Mouse (Mus musculus) heart, embryonic 12.5 days (tissue): ENCODE data around the gene Cfap54. TPM values are rescaled to one million over a fixed set of nuclear protein-coding genes. Genes with fewer than 3 reads are reported as not detected.

Source experiments
- ATAC-seq: fragments of 200-750 bp; cut with Nextera tagmentation; 2 replicates; pipeline ENCODE4 v1.8.0; 2017; ENCODE audit warnings: moderate TSS enrichment, moderate library complexity; ENCODE audit not compliant: insufficient number of reproducible peaks, low FRiP score
- H3K27ac ChIP-seq: fragments of 300-500 bp; sonication (generic); 2 replicates; pipeline ENCODE4 v1.5.1; 2016; ENCODE audit warnings: mild to moderate bottlenecking, moderate library complexity; ENCODE audit not compliant: poor library complexity, severe bottlenecking
- H3K27me3 ChIP-seq: fragments of 300-500 bp; sonication (generic); replicated peaks from 2 replicates; pipeline ENCODE4 v1.6.1; 2016; ENCODE audit warnings: mild to moderate bottlenecking, moderate library complexity
- H3K36me3 ChIP-seq: fragments of 300-500 bp; sonication (generic); 2 replicates; pipeline ENCODE4 v1.6.1; 2016; ENCODE audit warnings: mild to moderate bottlenecking, moderate library complexity
- H3K4me1 ChIP-seq: fragments of 300-500 bp; sonication (generic); replicated peaks from 2 replicates; pipeline ENCODE4 v1.6.1; 2016; ENCODE audit warnings: mild to moderate bottlenecking
- H3K4me2 ChIP-seq: fragments of 300-500 bp; sonication (generic); 2 replicates; pipeline ENCODE4 v1.6.1; 2016; ENCODE audit warnings: mild to moderate bottlenecking, moderate library complexity
- H3K4me3 ChIP-seq: fragments of 300-500 bp; sonication (generic); 2 replicates; pipeline ENCODE4 v1.5.1; 2016; ENCODE audit warnings: mild to moderate bottlenecking
- H3K9ac ChIP-seq: fragments of 300-500 bp; sonication (generic); 2 replicates; pipeline ENCODE4 v1.6.1; 2016; ENCODE audit warnings: mild to moderate bottlenecking, moderate library complexity
- H3K9me3 ChIP-seq: fragments of 300-500 bp; sonication (generic); replicated peaks from 2 replicates; pipeline ENCODE4 v1.6.1; 2016; ENCODE audit warnings: mild to moderate bottlenecking, moderate library complexity
- WGBS: fragments of 180-500 bp; shearing (Covaris S2); methylation state at CpG from one replicate; pipeline ENCODE4 v1.1.7; 2016; 5-methylcytosine and 5-hydroxymethylcytosine counted together
- polyA plus RNA-seq: library from polyadenylated mRNA; unstranded; fragments of >200 nt; fragmentation: Nextera tagmentation; extraction: Ambion mirVana; gene quantifications from 2 replicates; pipeline ENCODE4 v1.2.1, GENCODE M21; 2016

Gene Cfap54
- polyA plus RNA-seq, 1 experiment from 2014 or later: 0.55 TPM

DNA sequence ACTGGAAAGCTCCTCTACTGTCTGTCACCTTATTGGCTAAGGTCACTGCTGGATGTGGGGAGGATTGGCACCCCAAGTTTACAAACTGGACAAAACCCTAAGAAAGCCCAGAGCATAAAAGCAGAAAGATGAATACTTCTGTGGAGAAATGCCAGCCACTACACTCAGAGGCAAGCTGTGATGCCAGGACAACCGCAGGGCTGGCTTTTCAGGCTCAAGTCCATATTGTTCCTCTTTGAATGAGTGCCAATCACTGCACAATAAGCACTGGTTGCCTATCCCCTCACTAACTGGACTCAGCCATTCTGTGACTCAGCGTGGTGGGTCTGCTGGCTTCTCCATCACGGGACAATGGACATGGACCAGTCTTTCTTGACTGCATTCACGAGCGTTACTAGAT is 243.8 kb downstream of the Cfap54 start:
- H3K27me3 ChIP-seq: no peaks in the 10 kb centered on the region
- no peaks in the 10 kb centered on the region for H3K9me3 ChIP-seq
- no peak overlapping the region for H3K4me2 ChIP-seq
- no peak overlapping the region for H3K27ac ChIP-seq
- no peaks in the 10 kb centered on the region for H3K4me1 ChIP-seq
- H3K4me3 ChIP-seq: no peak overlapping the region
- no peak for ATAC-seq
- no peak overlapping the region for H3K9ac ChIP-seq
- 85% methylated on average over 5 of the region's 5 CpGs for WGBS
- no peaks in the 10 kb centered on the region for H3K36me3 ChIP-seq

DNA sequence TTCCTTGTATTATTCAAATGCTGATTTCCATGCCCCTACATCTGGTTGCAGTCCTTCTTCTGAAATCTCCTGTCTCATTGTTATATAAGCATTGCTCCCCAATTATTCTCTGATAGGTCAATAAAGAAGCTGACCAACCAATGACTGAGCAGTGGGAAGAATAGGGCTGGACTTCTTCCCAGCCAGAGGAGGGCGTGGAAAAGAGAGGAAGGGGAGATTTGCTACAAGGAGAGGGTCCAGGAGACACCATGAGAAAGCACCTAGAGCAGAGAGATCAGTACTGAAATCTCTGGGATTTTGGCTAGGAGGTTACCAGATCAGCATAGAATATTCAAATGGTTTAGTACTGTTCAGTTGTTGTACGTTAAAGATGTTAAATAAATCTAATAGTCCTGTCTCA is 244.4 kb downstream of the Cfap54 start:
- no peak for ATAC-seq
- H3K27ac ChIP-seq: no peak overlapping the region

DNA sequence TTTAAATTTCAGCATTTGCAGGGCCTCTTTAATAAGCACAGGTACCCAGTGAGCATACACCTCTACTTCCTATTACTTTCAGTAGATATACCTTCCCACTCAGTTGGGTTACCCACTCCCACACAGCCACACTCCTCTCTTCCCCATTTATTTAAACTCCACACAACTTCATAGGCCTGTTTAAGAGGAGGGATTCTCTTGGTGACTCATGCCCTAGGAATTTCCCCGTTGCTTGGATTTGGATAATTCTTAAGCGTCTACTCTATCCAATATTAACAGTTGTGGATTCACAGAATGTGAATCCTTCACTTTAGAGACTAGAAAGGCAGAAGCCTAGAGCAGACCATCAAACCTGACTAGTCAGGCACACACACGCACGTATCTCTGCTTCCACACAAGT is 259.9 kb downstream of the Cfap54 start:
- H3K4me3 ChIP-seq: no peak overlapping the region
- no peak for ATAC-seq
- no peak overlapping the region for H3K9ac ChIP-seq
- H3K4me1 ChIP-seq: no peaks in the 10 kb centered on the region
- no peak overlapping the region for H3K4me2 ChIP-seq
- H3K9me3 ChIP-seq: no peaks in the 10 kb centered on the region
- H3K27ac ChIP-seq: no peak overlapping the region
- H3K36me3 ChIP-seq: no peaks in the 10 kb centered on the region
- H3K27me3 ChIP-seq: no peaks in the 10 kb centered on the region
- 71% methylated on average over 4 of the region's 4 CpGs for WGBS

More for the DNA sequence above, 244.4 kb downstream of the Cfap54 start:
- Histone ChIP-seq H3K4me1 (no peaks in the 10 kb centered on the region), H3K36me3 (no peaks in the 10 kb centered on the region), H3K4me2 (no peak overlapping the region), H3K9ac (no peak overlapping the region), H3K9me3 (no peaks in the 10 kb centered on the region), H3K4me3 (no peak overlapping the region), H3K27me3 (no peaks in the 10 kb centered on the region)
- WGBS: 50% methylated on average over 2 of the region's 2 CpGs

- 32% methylated on average over 5 of the region's 5 CpGs for WGBS
- ATAC-seq: no peak
- Histone ChIP-seq H3K27ac (no peak overlapping the region), H3K9me3 (no peaks in the 10 kb centered on the region), H3K9ac (no peak overlapping the region), H3K27me3 (no peaks in the 10 kb centered on the region), H3K4me3 (no peak overlapping the region), H3K4me1 (no peaks in the 10 kb centered on the region), H3K36me3 (no peaks in the 10 kb centered on the region), H3K4me2 (no peak overlapping the region)
Measured at GRCm38 (mm10) chr10:92818190-92818589, 263.2 kb downstream of the Cfap54 start.

- H3K27ac ChIP-seq: no peak overlapping the region
- no peaks in the 10 kb centered on the region for H3K27me3 ChIP-seq
- H3K4me2 ChIP-seq: no peak overlapping the region
- H3K9ac ChIP-seq: no peak overlapping the region
- 73% methylated on average over 5 of the region's 5 CpGs for WGBS
- no peaks in the 10 kb centered on the region for H3K36me3 ChIP-seq
- no peaks in the 10 kb centered on the region for H3K4me1 ChIP-seq
- ATAC-seq: no peak
- H3K4me3 ChIP-seq: no peak overlapping the region
- H3K9me3 ChIP-seq: no peaks in the 10 kb centered on the region
Measured at GRCm38 (mm10) chr10:92816903-92817302, 264.5 kb downstream of the Cfap54 start.

- Histone ChIP-seq H3K9me3 (no peaks in the 10 kb centered on the region), H3K4me2 (no peak overlapping the region), H3K27me3 (no peaks in the 10 kb centered on the region), H3K9ac (no peak overlapping the region), H3K4me3 (no peak overlapping the region), H3K4me1 (no peaks in the 10 kb centered on the region), H3K36me3 (no peaks in the 10 kb centered on the region), H3K27ac (no peak overlapping the region)
- no peak for ATAC-seq
- WGBS: 81% methylated on average over 9 of the region's 9 CpGs
Measured at GRCm38 (mm10) chr10:92810894-92811293, 270.5 kb downstream of the Cfap54 start.

DNA sequence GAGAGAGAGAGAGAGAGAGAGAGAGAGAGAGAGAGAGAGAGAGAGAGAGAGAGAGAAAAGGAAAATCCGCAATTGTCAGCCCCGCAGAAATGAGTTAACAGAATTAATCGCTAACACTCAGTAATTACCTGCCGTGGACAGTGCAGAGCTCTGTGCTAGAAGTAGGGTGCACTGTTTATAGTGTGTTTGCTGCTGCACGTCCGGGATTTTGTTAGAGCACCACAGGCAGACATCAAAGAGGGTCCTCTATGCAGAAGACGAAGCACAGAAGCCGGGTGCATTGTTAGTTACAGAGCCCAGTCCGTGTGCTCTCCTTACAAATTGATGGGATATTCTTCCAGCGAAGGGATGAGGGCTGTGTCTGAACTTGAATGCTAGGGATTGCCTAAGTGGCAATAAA is 289.5 kb downstream of the Cfap54 start:
- Histone ChIP-seq H3K4me3 (no peak overlapping the region), H3K36me3 (no peaks in the 10 kb centered on the region), H3K9ac (no peak overlapping the region), H3K27ac (no peak overlapping the region), H3K4me1 (no peaks in the 10 kb centered on the region), H3K9me3 (no peaks in the 10 kb centered on the region), H3K27me3 (no peaks in the 10 kb centered on the region), H3K4me2 (no peak overlapping the region)
- ATAC-seq: no peak
- WGBS: 78% methylated on average over 10 of the region's 10 CpGs

DNA sequence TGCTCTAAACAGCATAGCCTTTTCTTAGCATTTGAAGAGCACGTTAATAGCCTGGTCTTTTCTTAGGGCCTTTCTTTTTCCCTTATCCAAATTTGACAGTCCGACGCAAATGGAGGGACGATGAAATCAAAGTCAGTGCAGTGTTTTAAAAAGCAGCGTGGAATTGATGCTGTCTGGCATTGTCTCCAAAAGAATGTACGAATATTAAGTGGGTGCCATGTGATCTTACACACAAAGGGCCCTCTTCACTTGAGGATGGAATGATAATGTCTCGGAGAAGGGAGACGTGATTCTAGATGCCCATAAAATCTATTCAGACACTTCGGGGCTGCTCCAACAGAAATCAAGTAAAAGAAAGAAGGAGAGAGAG is 289.9 kb downstream of the Cfap54 start:
- Histone ChIP-seq H3K27ac (no peak overlapping the region), H3K36me3 (no peaks in the 10 kb centered on the region), H3K9ac (no peak overlapping the region), H3K9me3 (no peaks in the 10 kb centered on the region), H3K27me3 (no peaks in the 10 kb centered on the region), H3K4me3 (no peak overlapping the region), H3K4me2 (no peak overlapping the region), H3K4me1 (no peaks in the 10 kb centered on the region)
- WGBS: 63% methylated on average over 9 of the region's 9 CpGs
- no peak for ATAC-seq

- no peaks in the 10 kb centered on the region for H3K36me3 ChIP-seq
- ATAC-seq: no peak
- no peak overlapping the region for H3K4me3 ChIP-seq
- H3K9ac ChIP-seq: no peak overlapping the region
- no peak overlapping the region for H3K4me2 ChIP-seq
- WGBS: 74% methylated on average over 7 of the region's 7 CpGs
- no peak overlapping the region for H3K27ac ChIP-seq
- no peaks in the 10 kb centered on the region for H3K9me3 ChIP-seq
- H3K4me1 ChIP-seq: no peaks in the 10 kb centered on the region
- H3K27me3 ChIP-seq: no peaks in the 10 kb centered on the region
Measured at GRCm38 (mm10) chr10:92790893-92791530, 290.4 kb downstream of the Cfap54 start.

- Histone ChIP-seq H3K9me3 (no peaks in the 10 kb centered on the region), H3K27ac (no peak overlapping the region), H3K36me3 (no peaks in the 10 kb centered on the region), H3K4me3 (no peak overlapping the region), H3K4me1 (no peaks in the 10 kb centered on the region), H3K4me2 (no peak overlapping the region), H3K27me3 (no peaks in the 10 kb centered on the region), H3K9ac (no peak overlapping the region)
- ATAC-seq: no peak
- WGBS: 73% methylated on average over 2 of the region's 2 CpGs
Measured at GRCm38 (mm10) chr10:92790247-92790646, 291.2 kb downstream of the Cfap54 start.

DNA sequence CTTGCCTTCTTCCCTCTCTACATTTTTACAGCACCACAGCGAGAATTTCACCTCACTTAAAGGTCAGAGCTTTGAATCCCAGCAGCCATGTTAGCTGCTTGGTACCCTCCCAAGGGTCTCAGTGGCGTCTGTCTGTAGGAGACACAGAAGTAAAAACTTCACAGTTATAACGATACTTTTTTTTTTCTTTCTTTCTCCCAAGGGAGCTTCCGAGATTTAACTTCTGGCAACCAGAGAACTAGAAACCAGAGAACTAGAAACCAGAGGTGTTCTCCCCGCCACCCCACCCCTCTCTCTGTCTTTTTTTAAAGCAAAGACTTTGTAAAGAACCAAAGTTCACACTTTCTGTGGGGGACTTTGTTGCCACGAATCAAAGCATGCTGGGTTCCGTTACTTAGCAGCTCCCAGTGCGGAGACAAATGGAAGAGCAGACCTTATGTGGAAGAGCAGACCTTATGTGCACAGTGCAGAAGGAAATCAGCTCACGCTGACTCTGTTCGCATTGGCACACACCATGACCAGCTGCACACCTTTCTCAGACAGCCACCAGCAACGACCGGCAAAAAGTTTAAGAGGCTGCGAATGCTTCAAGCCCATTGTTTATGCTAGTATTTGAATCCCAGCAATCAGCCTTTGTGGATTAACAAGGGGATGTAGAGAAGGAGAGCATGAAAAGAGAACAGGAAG is 292.9 kb downstream of the Cfap54 start:
- no peak overlapping the region for H3K9ac ChIP-seq
- no peak overlapping the region for H3K27ac ChIP-seq
- ATAC-seq: no peak
- H3K27me3 ChIP-seq: no peaks in the 10 kb centered on the region
- H3K36me3 ChIP-seq: no peaks in the 10 kb centered on the region
- no peak overlapping the region for H3K4me2 ChIP-seq
- 54% methylated on average over 13 of the region's 13 CpGs for whole genome bisulfite sequencing
- no peak overlapping the region for H3K4me3 ChIP-seq
- no peaks in the 10 kb centered on the region for H3K9me3 ChIP-seq
- H3K4me1 ChIP-seq: no peaks in the 10 kb centered on the region

- Histone ChIP-seq H3K4me2 (no peak overlapping the region), H3K4me1 (no peaks in the 10 kb centered on the region), H3K4me3 (no peak overlapping the region), H3K36me3 (no peaks in the 10 kb centered on the region), H3K27ac (no peak overlapping the region), H3K27me3 (no peaks in the 10 kb centered on the region), H3K9ac (no peak overlapping the region), H3K9me3 (no peaks in the 10 kb centered on the region)
- 82% methylated on average over 5 of the region's 5 CpGs for WGBS
- ATAC-seq: no peak
Measured at GRCm38 (mm10) chr10:92782691-92783090, 298.7 kb downstream of the Cfap54 start.
